Mouse (Mus musculus) midbrain, postnatal 0 days (tissue): Measurements from ENCODE around the gene Epha8. TPM values are rescaled to one million over a fixed set of nuclear protein-coding genes. Genes with fewer than 3 reads are reported as not detected.

Experiments used
- ATAC-seq: fragments of 200-750 bp; cut with Nextera tagmentation; 2 replicates; pipeline ENCODE4 v1.8.0; 2017; ENCODE audit warnings: moderate number of reproducible peaks, mild to moderate bottlenecking, moderate TSS enrichment, moderate library complexity; ENCODE audit not compliant: low FRiP score
- DNase-seq: peaks from one replicate; pipeline ENCODE4 v3.0.0-alpha.2; 2015; ENCODE audit warnings: low spot score
- H3K27ac ChIP-seq: fragments of 300-500 bp; sonication (generic); 2 replicates; pipeline ENCODE4 v1.5.1; 2014; ENCODE audit warnings: low read depth, mild to moderate bottlenecking, low read length, mixed read lengths
- H3K27me3 ChIP-seq: fragments of 300-500 bp; sonication (generic); 2 replicates; pipeline ENCODE4 v1.6.1; 2014; ENCODE audit warnings: low read length, control low read depth, mixed read lengths; ENCODE audit not compliant: insufficient read depth
- H3K36me3 ChIP-seq: fragments of 300-500 bp; sonication (generic); 2 replicates; pipeline ENCODE4 v1.6.1; 2014; ENCODE audit warnings: low read length, control low read depth, mixed read lengths; ENCODE audit not compliant: insufficient read depth
- H3K4me1 ChIP-seq: fragments of 300-500 bp; sonication (generic); 2 replicates; pipeline ENCODE4 v1.6.1; 2014; ENCODE audit warnings: mild to moderate bottlenecking, control low read depth, antibody characterized with exemption, low read length, mixed read lengths; ENCODE audit not compliant: insufficient read depth
- H3K4me2 ChIP-seq: fragments of 300-500 bp; sonication (generic); 2 replicates; pipeline ENCODE4 v1.6.1; 2014; ENCODE audit warnings: low read depth, mild to moderate bottlenecking, low read length, mixed read lengths; ENCODE audit not compliant: poor library complexity, severe bottlenecking
- H3K4me3 ChIP-seq: fragments of 300-500 bp; sonication (generic); 2 replicates; pipeline ENCODE4 v1.5.1; 2014; ENCODE audit warnings: low read depth, mild to moderate bottlenecking, low read length, moderate library complexity
- H3K9ac ChIP-seq: fragments of 300-500 bp; sonication (generic); replicated peaks from 2 replicates; pipeline ENCODE4 v1.6.1; 2014; ENCODE audit warnings: mild to moderate bottlenecking, low read length, moderate library complexity, mixed read lengths; ENCODE audit not compliant: poor library complexity, severe bottlenecking
- H3K9me3 ChIP-seq: fragments of 300-500 bp; sonication (generic); 2 replicates; pipeline ENCODE4 v1.6.1; 2016; ENCODE audit warnings: low read length, control low read depth
- CTCF ChIP-seq: IDR thresholded peaks from 2 replicates; pipeline ENCODE4 v1.5.1; 2016; ENCODE audit warnings: antibody characterized with exemption, mild to moderate bottlenecking
- WGBS: fragments of 180-500 bp; shearing (Covaris S2); extraction: QIAGEN DNeasy Blood & Tissue Kit; methylation state at CpG from one replicate; pipeline ENCODE4 v1.1.7; 2014; 5-methylcytosine and 5-hydroxymethylcytosine counted together
- polyA plus RNA-seq: library from polyadenylated mRNA; unstranded; fragments of >200 nt; fragmentation: Nextera tagmentation; extraction: Ambion mirVana; gene quantifications from 2 replicates; pipeline ENCODE4 v1.2.1, GENCODE M21; 2015
- total RNA-seq: library from RNA; depleted of rRNA; stranded (reverse); fragments of >200 nt; gene quantifications from 2 replicates; pipeline ENCODE4 v1.2.3, GENCODE M21; 2014

The Epha8 gene
- total and polyA plus RNA-seq, 2 experiments from 2014 or later = 17.3 to 51.1 TPM

DNA sequence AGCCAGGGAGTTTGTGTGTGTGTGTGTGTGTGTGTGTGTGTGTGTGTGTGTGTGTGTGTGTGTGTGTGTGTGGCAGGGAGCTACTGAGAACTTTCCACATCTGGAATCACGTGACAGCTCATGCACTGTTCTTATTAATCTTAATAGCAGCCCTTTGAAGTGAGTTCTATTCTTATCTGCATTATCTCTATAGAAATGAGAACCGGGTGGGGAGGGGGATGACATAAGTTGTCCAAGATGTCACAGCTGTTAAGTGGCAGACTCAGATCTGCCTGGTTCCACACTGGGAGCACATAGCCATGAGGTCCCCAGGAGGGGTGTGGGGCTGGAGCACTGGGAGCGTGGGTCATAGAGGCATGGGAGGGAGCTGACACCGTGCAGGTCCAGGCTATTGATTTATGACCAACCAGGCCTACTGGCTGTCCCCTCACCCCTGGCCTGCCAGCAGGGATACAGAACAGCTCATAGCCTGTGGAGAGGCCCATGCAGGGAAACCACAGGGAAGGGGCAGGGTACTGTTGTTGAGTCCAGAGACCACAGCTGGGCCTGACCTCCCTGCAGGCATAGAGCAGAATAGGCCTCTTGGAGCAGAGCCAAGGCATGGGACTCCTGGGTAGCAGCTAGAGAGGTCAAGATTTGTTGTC, 5.1 kb upstream of the Epha8 start:
- no peak overlapping the region for H3K4me2 ChIP-seq
- no peak for ATAC-seq
- H3K9ac ChIP-seq = no peak overlapping the region
- H3K4me1 ChIP-seq = peaks cover 2% of the 10 kb centered on the region; the same call in 1 of the 2 replicates
- H3K36me3 ChIP-seq = no peaks in the 10 kb centered on the region
- no peaks in the 10 kb centered on the region for H3K9me3 ChIP-seq
- no peak overlapping the region for H3K27ac ChIP-seq
- no peak for TF ChIP-seq CTCF
- H3K27me3 ChIP-seq = peaks cover 38% of the 10 kb centered on the region
- H3K4me3 ChIP-seq = no peak overlapping the region
- DNase-seq = no peak
- 37% methylated on average over 4 of the region's 4 CpGs for WGBS

GRCm38 (mm10) chr4:136960581-136960980, 4.0 kb upstream of the Epha8 start:
- no peak for ATAC-seq
- Histone ChIP-seq H3K9ac (no peak overlapping the region), H3K27ac (no peak overlapping the region), H3K36me3 (no peaks in the 10 kb centered on the region), H3K4me1 (no peaks in the 10 kb centered on the region), H3K4me2 (no peak overlapping the region), H3K27me3 (peaks cover 38% of the 10 kb centered on the region), H3K4me3 (no peak overlapping the region), H3K9me3 (no peaks in the 10 kb centered on the region)
- no peak for DNase-seq
- 78% methylated on average over 9 of the region's 9 CpGs for WGBS
- no peak for TF ChIP-seq CTCF

- H3K27me3 ChIP-seq = peaks cover 41% of the 10 kb centered on the region
- H3K36me3 ChIP-seq = no peaks in the 10 kb centered on the region
- 62% methylated on average over 3 of the region's 3 CpGs for WGBS
- no peak overlapping the region for H3K4me3 ChIP-seq
- H3K4me1 ChIP-seq = no peaks in the 10 kb centered on the region
- no peak overlapping the region for H3K9ac ChIP-seq
- TF ChIP-seq CTCF = no peak
- DNase-seq (no peak), ATAC-seq (no peak)
- H3K27ac ChIP-seq = no peak overlapping the region
- H3K9me3 ChIP-seq = no peaks in the 10 kb centered on the region
- no peak overlapping the region for H3K4me2 ChIP-seq
These were observed 3.5 kb upstream of the Epha8 start for GRCm38 (mm10) chr4:136960068-136960467.

- Histone ChIP-seq H3K9me3 (no peaks in the 10 kb centered on the region), H3K9ac (no peak overlapping the region), H3K4me2 (peak overlapping the region; percentile 91), H3K27ac (no peak overlapping the region), H3K27me3 (peaks cover 53% of the 10 kb centered on the region), H3K4me3 (peak overlapping the region; percentile 15), H3K4me1 (peaks cover 7% of the 10 kb centered on the region; the same call in 1 of the 2 replicates), H3K36me3 (no peaks in the 10 kb centered on the region)
- DNase-seq (no peak), ATAC-seq (no peak)
- WGBS = 54% methylated on average over 6 of the region's 6 CpGs
- TF ChIP-seq CTCF = no peak
These were observed 2.1 kb downstream of the Epha8 start for GRCm38 (mm10) chr4:136954562-136954961.

DNA sequence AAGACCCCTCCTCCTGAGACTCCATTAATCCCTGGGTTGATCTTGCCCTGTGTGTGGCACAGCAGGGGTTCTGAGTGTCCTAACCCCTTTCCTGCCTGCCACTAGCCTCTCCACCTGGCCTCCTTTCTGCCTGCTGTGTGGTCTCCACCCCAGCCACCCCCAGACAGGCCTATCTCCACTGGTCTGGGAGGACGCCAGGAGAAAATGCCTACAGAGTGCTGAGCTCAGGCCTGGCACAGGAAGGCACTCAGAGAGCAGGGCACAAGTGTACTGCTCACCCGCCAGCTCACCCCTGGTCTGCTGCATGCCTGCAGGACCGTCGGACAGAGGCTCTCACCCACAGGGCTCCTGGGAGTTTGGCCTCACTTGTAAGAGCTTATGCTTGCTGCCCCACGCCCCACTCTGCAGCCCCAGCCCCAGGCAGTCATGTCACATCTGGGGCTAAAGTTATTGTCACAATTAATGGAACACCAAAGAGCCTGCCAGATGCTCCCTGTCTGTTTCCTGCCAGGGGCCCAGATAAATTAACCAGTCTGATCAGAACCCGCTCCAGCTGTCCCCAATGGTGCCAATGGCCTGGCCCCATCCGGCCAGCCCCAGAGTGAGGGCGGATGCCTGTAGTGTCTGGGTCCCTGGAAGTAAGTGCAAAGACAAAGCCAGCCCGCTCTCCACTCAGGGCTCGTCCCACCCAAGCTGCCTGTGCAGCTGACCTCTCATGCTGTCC, 7.2 kb downstream of the Epha8 start:
- H3K27ac ChIP-seq = no peak overlapping the region
- 36% methylated on average over 10 of the region's 10 CpGs for WGBS
- no peaks in the 10 kb centered on the region for H3K9me3 ChIP-seq
- DNase-seq (no peak), ATAC-seq (no peak)
- H3K36me3 ChIP-seq = peaks cover 12% of the 10 kb centered on the region; the same call in 1 of the 2 replicates
- H3K9ac ChIP-seq = no peak overlapping the region
- H3K4me1 ChIP-seq = peaks cover 7% of the 10 kb centered on the region; the same call in 1 of the 2 replicates
- H3K27me3 ChIP-seq = peaks cover 42% of the 10 kb centered on the region
- no peak overlapping the region for H3K4me2 ChIP-seq
- no peak overlapping the region for H3K4me3 ChIP-seq
- no peak for TF ChIP-seq CTCF

DNA sequence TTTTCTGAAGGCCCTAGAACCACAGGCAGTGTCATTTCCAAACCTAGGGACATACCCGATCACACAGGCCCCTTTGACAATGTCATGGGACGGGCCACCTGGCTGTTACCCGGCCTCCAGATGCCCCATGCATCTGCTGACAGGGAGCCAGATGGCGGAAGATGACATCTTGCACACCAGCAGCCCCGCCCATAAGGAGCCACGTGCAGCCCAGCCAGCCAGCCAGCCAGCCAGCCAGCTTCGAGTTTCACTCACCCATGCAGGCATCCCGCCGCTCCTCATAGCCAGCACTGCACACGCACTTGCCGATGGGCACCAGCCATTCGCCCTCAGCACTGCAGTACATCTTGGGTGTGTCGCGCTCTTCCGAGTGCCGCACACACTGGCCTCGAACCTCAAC, 11.2 kb downstream of the Epha8 start:
- Histone ChIP-seq H3K4me2 (no peak overlapping the region), H3K4me3 (no peak overlapping the region), H3K4me1 (0 out of 2 replicates have a peak, but pooled peaks cover 4% of the 10 kb centered on the region), H3K9me3 (no peaks in the 10 kb centered on the region), H3K27me3 (peaks cover 12% of the 10 kb centered on the region), H3K27ac (no peak overlapping the region), H3K9ac (no peak overlapping the region), H3K36me3 (peaks cover 12% of the 10 kb centered on the region; the same call in 1 of the 2 replicates)
- 72% methylated on average over 17 of the region's 17 CpGs for WGBS
- ATAC-seq = no peak
- peak; percentile 61 for DNase-seq
- TF ChIP-seq CTCF = no peak
